Mouse (Mus musculus): ENCODE results near the gene Krcc1. TPM values are rescaled to one million over a fixed set of nuclear protein-coding genes. Genes with fewer than 3 reads are reported as not detected.
"Not testable (repeated sequence)": the region's sequence is repeated elsewhere in the genome, so short reads cannot be mapped to it uniquely, and the experiment has no call there.

The Krcc1 gene
- polyA plus RNA-seq, 1 experiment from 2014 or later, result 31.6 TPM

DNA sequence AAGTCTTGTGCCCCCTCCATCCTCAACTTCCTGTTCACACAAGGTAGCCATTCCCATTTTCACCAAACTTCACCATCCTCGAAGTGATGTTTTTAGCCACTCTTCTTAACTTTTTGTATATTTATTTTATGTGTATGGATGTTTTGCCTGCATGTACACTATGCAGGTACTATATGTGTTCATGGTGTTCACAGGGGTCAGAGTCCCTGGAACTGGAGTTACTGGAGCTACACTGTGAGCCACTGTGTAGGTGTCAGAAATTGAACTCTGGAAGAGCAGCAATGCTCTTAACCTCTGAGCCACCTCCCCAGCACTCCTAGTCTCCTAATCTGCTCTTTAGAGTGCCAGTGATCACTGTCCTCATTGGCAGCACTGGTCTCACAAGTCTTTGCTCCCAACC, 23.1 kb upstream of the Krcc1 start:
- no peak for ATAC-seq (ENCODE audit: low FRiP score)
- Histone ChIP-seq H3K27me3 (no peaks in the 10 kb centered on the region), H3K9me3 (replicated peaks) (no peaks in the 10 kb centered on the region), H3K4me1 (no peaks in the 10 kb centered on the region), H3K27ac (no peak overlapping the region), H3K4me3 (no peak overlapping the region), H3K36me3 (no peaks in the 10 kb centered on the region), H3K9ac (no peak overlapping the region), H3K4me2 (replicated peaks) (no peak overlapping the region)
- 95% methylated on average over 1 of the region's 1 CpGs for WGBS

- Histone ChIP-seq H3K27me3 (no peaks in the 10 kb centered on the region), H3K9me3 (replicated peaks) (no peaks in the 10 kb centered on the region)
- 66% methylated on average over 3 of the region's 3 CpGs for WGBS
Observed at GRCm38 (mm10) chr6:71249615-71250014, 21.9 kb upstream of the Krcc1 start.

GRCm38 (mm10) chr6:71250951-71251350, 20.5 kb upstream of the Krcc1 start:
- no peak for ATAC-seq (ENCODE audit: low FRiP score)
- Histone ChIP-seq H3K9ac (no peak overlapping the region), H3K27me3 (no peaks in the 10 kb centered on the region), H3K36me3 (no peaks in the 10 kb centered on the region), H3K4me2 (replicated peaks) (no peak overlapping the region), H3K4me1 (no peaks in the 10 kb centered on the region), H3K9me3 (replicated peaks) (no peaks in the 10 kb centered on the region), H3K27ac (no peak overlapping the region), H3K4me3 (no peak overlapping the region)
- WGBS, result 92% methylated on average over 8 of the region's 8 CpGs

More at GRCm38 (mm10) chr6:71249615-71250014, 21.9 kb upstream of the Krcc1 start:
- no peak overlapping the region for H3K27ac ChIP-seq
- no peak overlapping the region for H3K9ac ChIP-seq
- H3K4me3 ChIP-seq, result no peak overlapping the region
- H3K4me1 ChIP-seq, result no peaks in the 10 kb centered on the region
- no peaks in the 10 kb centered on the region for H3K36me3 ChIP-seq
- no peak for ATAC-seq (ENCODE audit: low FRiP score)
- H3K4me2 ChIP-seq (replicated peaks), result no peak overlapping the region

GRCm38 (mm10) chr6:71254456-71254855, 17.0 kb upstream of the Krcc1 start:
- no peaks in the 10 kb centered on the region for H3K27me3 ChIP-seq
- 93% methylated on average over 6 of the region's 6 CpGs for WGBS
- H3K9me3 ChIP-seq (replicated peaks), result no peaks in the 10 kb centered on the region
- H3K4me1 ChIP-seq, result no peaks in the 10 kb centered on the region
- no peak for ATAC-seq (ENCODE audit: low FRiP score)
- H3K9ac ChIP-seq, result no peak overlapping the region
- no peak overlapping the region for H3K4me2 ChIP-seq (replicated peaks)
- H3K4me3 ChIP-seq, result no peak overlapping the region
- no peaks in the 10 kb centered on the region for H3K36me3 ChIP-seq
- no peak overlapping the region for H3K27ac ChIP-seq

DNA sequence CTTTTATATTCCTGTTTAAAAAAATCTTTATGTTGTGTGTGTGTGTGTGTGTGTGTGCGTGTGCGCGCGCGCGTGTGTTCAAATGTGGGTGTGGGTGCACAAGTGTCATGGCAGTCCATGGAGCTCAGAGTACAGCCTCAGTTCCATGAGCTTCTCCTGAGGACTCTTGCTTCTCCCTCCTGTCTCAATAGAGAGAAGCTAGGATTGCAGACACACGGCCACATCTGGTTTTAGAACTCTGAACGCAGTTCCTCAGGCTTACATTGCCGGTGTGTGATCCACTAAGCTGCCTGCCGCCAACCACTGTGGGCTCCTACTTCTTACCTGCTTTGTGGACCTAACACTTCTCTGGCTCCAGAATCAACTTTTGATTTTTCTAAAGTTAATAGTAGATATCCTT, 15.3 kb upstream of the Krcc1 start:
- Histone ChIP-seq H3K27ac (no peak overlapping the region), H3K4me3 (no peak overlapping the region), H3K27me3 (no peaks in the 10 kb centered on the region), H3K36me3 (no peaks in the 10 kb centered on the region), H3K9ac (no peak overlapping the region), H3K4me1 (no peaks in the 10 kb centered on the region), H3K4me2 (replicated peaks) (no peak overlapping the region), H3K9me3 (replicated peaks) (no peaks in the 10 kb centered on the region)
- ATAC-seq (ENCODE audit: low FRiP score), result no peak
- 92% methylated on average over 10 of the region's 10 CpGs for WGBS

DNA sequence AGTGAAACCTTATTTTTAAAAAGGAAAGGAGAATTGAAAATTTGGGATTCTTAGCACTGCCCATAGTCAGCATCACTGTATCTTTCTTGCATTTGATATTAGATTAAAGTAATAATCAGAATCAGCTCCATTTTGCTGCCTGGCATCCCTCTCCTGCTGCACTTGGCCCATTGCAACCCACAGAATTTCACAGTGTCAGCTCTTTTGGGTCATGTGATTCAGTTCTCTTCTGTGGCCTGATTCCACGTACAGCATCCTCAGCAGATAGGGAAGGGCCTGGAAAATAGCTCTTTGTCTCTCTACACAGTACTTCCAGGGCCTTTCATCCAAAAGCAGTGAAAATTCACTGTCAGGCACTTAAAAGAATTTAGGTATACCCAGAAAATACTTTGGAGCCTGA, 14.1 kb upstream of the Krcc1 start:
- Histone ChIP-seq H3K9me3 (replicated peaks) (no peaks in the 10 kb centered on the region), H3K36me3 (no peaks in the 10 kb centered on the region), H3K27ac (no peak overlapping the region), H3K9ac (no peak overlapping the region), H3K27me3 (no peaks in the 10 kb centered on the region), H3K4me2 (replicated peaks) (no peak overlapping the region), H3K4me3 (no peak overlapping the region), H3K4me1 (no peaks in the 10 kb centered on the region)
- ATAC-seq (ENCODE audit: low FRiP score), result no peak
- WGBS, result 55% methylated on average over 1 of the region's 1 CpGs

GRCm38 (mm10) chr6:71258562-71258961, 12.9 kb upstream of the Krcc1 start:
- no peak overlapping the region for H3K4me3 ChIP-seq
- no peak overlapping the region for H3K4me2 ChIP-seq (replicated peaks)
- H3K36me3 ChIP-seq, result no peaks in the 10 kb centered on the region
- H3K27me3 ChIP-seq, result no peaks in the 10 kb centered on the region
- WGBS, result 88% methylated on average over 2 of the region's 2 CpGs
- no peak for ATAC-seq (ENCODE audit: low FRiP score)
- H3K9me3 ChIP-seq (replicated peaks), result no peaks in the 10 kb centered on the region
- H3K27ac ChIP-seq, result no peak overlapping the region
- H3K9ac ChIP-seq, result no peak overlapping the region
- no peaks in the 10 kb centered on the region for H3K4me1 ChIP-seq

- 89% methylated on average over 4 of the region's 4 CpGs for WGBS
- Histone ChIP-seq H3K27me3 (no peaks in the 10 kb centered on the region), H3K4me3 (no peak overlapping the region), H3K9ac (no peak overlapping the region), H3K27ac (no peak overlapping the region), H3K36me3 (no peaks in the 10 kb centered on the region), H3K9me3 (replicated peaks) (no peaks in the 10 kb centered on the region), H3K4me1 (no peaks in the 10 kb centered on the region), H3K4me2 (replicated peaks) (no peak overlapping the region)
- no peak for ATAC-seq (ENCODE audit: low FRiP score)
Observed at GRCm38 (mm10) chr6:71259166-71259565, 12.3 kb upstream of the Krcc1 start.

DNA sequence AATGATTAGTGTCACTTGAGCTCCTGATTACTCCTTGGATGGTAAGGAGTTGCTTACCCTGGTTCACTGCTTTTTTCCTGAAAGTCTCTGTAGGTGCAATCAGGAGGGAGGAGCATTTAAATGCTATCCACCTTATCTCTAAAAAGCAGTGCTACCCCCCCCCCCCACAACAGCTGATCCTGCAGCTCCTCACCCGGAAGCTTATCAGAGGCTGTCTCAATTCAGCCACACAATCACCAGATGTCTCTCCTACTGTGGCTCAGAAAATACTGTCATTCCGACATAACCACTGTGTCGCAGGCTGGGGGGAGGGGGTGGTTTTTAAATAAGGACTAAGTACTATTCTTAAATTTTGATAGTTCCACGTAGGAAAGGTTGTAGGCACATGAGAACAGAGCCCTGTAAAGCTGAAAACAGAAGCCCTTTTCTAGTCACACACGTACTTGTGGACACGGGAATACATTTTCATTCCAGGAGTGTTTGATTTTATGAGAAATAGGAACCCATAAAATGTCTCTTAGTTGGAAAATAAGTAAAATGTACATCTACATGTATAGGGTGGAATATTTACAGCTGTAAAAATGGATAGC, 11.3 kb upstream of the Krcc1 start:
- no peak for ATAC-seq (ENCODE audit: low FRiP score)
- Histone ChIP-seq H3K9ac (no peak overlapping the region), H3K4me1 (no peaks in the 10 kb centered on the region), H3K27ac (no peak overlapping the region), H3K27me3 (no peaks in the 10 kb centered on the region), H3K4me2 (replicated peaks) (no peak overlapping the region), H3K36me3 (no peaks in the 10 kb centered on the region), H3K4me3 (no peak overlapping the region), H3K9me3 (replicated peaks) (no peaks in the 10 kb centered on the region)
- WGBS, result 62% methylated on average over 6 of the region's 6 CpGs

GRCm38 (mm10) chr6:71261060-71261459, 10.4 kb upstream of the Krcc1 start:
- Histone ChIP-seq H3K27me3 (no peaks in the 10 kb centered on the region), H3K4me1 (no peaks in the 10 kb centered on the region), H3K4me2 (replicated peaks) (no peak overlapping the region), H3K36me3 (no peaks in the 10 kb centered on the region), H3K27ac (no peak overlapping the region), H3K9ac (no peak overlapping the region), H3K4me3 (no peak overlapping the region), H3K9me3 (replicated peaks) (no peaks in the 10 kb centered on the region)
- 89% methylated on average over 3 of the region's 3 CpGs for WGBS
- no peak for ATAC-seq (ENCODE audit: low FRiP score)

- ATAC-seq (ENCODE audit: low FRiP score), result no peak
- Histone ChIP-seq H3K9ac (no peak overlapping the region), H3K9me3 (replicated peaks) (no peaks in the 10 kb centered on the region), H3K27me3 (no peaks in the 10 kb centered on the region), H3K4me3 (no peak overlapping the region), H3K4me2 (replicated peaks) (no peak overlapping the region), H3K4me1 (no peaks in the 10 kb centered on the region), H3K27ac (no peak overlapping the region), H3K36me3 (no peaks in the 10 kb centered on the region)
- 80% methylated on average over 8 of the region's 8 CpGs for WGBS
Observed at GRCm38 (mm10) chr6:71262142-71262833, 9.2 kb upstream of the Krcc1 start.

- not testable (repeated sequence) for ATAC-seq (ENCODE audit: low FRiP score)
Observed at GRCm38 (mm10) chr6:71267603-71268002, 3.9 kb upstream of the Krcc1 start.

More at GRCm38 (mm10) chr6:71267603-71268002, 3.9 kb upstream of the Krcc1 start:
- H3K27me3 ChIP-seq; H3K4me2 ChIP-seq (replicated peaks); H3K9ac ChIP-seq; H3K4me3 ChIP-seq; H3K27ac ChIP-seq; H3K36me3 ChIP-seq; H3K9me3 ChIP-seq (replicated peaks): not testable (repeated sequence)
- 77% methylated on average over 7 of the region's 7 CpGs for WGBS
- H3K4me1 ChIP-seq, result peaks cover 12% of the 10 kb centered on the region
